Comparison of ENCODE assay signal across 23 mouse cellular contexts in the genomic region with DNA sequence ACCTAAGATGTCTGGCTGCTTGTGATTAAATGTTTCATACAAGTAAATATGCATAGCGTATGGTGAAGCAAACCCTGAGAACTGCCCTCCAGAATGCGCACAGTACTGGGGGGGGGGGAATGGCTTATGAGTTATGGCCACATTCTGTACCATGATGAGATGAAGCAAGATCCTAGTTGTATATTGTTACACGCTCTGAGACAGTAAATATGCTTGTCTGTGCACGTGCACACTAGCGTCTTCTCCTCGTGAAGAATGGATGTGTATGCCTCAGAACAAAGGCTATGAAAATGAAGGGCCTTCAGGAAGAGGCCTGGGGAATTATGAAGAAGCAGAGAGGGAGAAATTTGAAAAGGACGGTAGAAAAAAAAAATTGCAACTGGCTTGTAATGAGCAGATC. TPM values are rescaled to one million over a fixed set of nuclear protein-coding genes. Genes with fewer than 3 reads are reported as not detected.
DNase-seq lines count a peak whose midpoint lies in the region; ATAC-seq lines count a peak whose summit lies in the region.
"Had no signal": no experiment of that assay in that cellular context is flagged by ENCODE, and none has a peak within 500 bp of the region (broad histone marks: within the 10 kb centered on the region; RNA-seq: fewer than 3 reads in every experiment).

No protein-coding gene starts in this region.

- H3K9ac ChIP-seq in hindbrain, embryonic 16.5 days (ENCODE audit: low read depth, low read length), result no peak overlapping the region
- no peak overlapping the region for H3K9ac ChIP-seq in hindbrain, embryonic 13.5 days
- no peak overlapping the region for H3K9ac ChIP-seq in neural tube, embryonic 13.5 days
- H3K9ac ChIP-seq: embryonic facial prominence, embryonic 12.5 days; forebrain, embryonic 13.5 days had no signal

- no peak for DNase-seq in neural tube, embryonic 10.5 days (ENCODE audit: extremely low spot score, low spot score)
- no peak for DNase-seq in frontal cortex, postnatal 25 days (ENCODE audit: low spot score in 2 of 2)
- DNase-seq: adrenal gland, adult 8-10 months; adrenal gland, postnatal 14 days; adrenal gland, postnatal 36 days; B cell, adult 2 months; cerebellum, adult 11-12 months; cerebellum, adult 2 months; cerebellum, adult 9-10 months; cerebellum, postnatal 10 days; cerebellum, postnatal 25 days had no signal

- no peak overlapping the region for H3K27ac ChIP-seq in hindbrain, embryonic 16.5 days (ENCODE audit: low read depth, low read length)
- H3K27ac ChIP-seq in hindbrain, embryonic 13.5 days, result no peak overlapping the region
- H3K27ac ChIP-seq in neural tube, embryonic 13.5 days (replicated peaks), result 0 out of 2 replicates have a peak overlapping the region, but pooled peaks have one; percentile 42
- H3K27ac ChIP-seq: embryonic facial prominence, embryonic 10.5 days; embryonic facial prominence, embryonic 12.5 days; forebrain, embryonic 13.5 days had no signal

- no peaks in the 10 kb centered on the region for H3K4me1 ChIP-seq in hindbrain, embryonic 16.5 days (ENCODE audit: control insufficient read depth, insufficient read depth, low read depth, low read length)
- no peaks in the 10 kb centered on the region for H3K4me1 ChIP-seq in hindbrain, embryonic 13.5 days (replicated peaks)
- H3K4me1 ChIP-seq in neural tube, embryonic 13.5 days (replicated peaks), result no peaks in the 10 kb centered on the region
- H3K4me1 ChIP-seq: embryonic facial prominence, embryonic 12.5 days; forebrain, embryonic 13.5 days had no signal

- 74% methylated on average over 7 of the region's 7 CpGs for WGBS in hindbrain, embryonic 16.5 days
- 78% methylated on average over 7 of the region's 7 CpGs for WGBS in hindbrain, embryonic 13.5 days
- WGBS in neural tube, embryonic 13.5 days, result 75% methylated on average over 7 of the region's 7 CpGs

- H3K4me2 ChIP-seq in hindbrain, embryonic 16.5 days (ENCODE audit: low read length), result no peak overlapping the region
- no peak overlapping the region for H3K4me2 ChIP-seq in hindbrain, embryonic 13.5 days
- H3K4me2 ChIP-seq in neural tube, embryonic 13.5 days, result no peak overlapping the region
- H3K4me2 ChIP-seq: embryonic facial prominence, embryonic 12.5 days; forebrain, embryonic 13.5 days had no signal

- no peaks in the 10 kb centered on the region for H3K9me3 ChIP-seq in hindbrain, embryonic 16.5 days (ENCODE audit: control insufficient read depth, low read length)
- no peaks in the 10 kb centered on the region for H3K9me3 ChIP-seq in hindbrain, embryonic 13.5 days
- no peaks in the 10 kb centered on the region for H3K9me3 ChIP-seq in neural tube, embryonic 13.5 days
- H3K9me3 ChIP-seq: embryonic facial prominence, embryonic 10.5 days; embryonic facial prominence, embryonic 12.5 days; forebrain, embryonic 13.5 days had no signal

- no peak overlapping the region for H3K4me3 ChIP-seq in hindbrain, embryonic 16.5 days (ENCODE audit: low read length)
- H3K4me3 ChIP-seq in hindbrain, embryonic 13.5 days, result no peak overlapping the region
- no peak overlapping the region for H3K4me3 ChIP-seq in neural tube, embryonic 13.5 days
- H3K4me3 ChIP-seq: embryonic facial prominence, embryonic 10.5 days; embryonic facial prominence, embryonic 12.5 days; forebrain, embryonic 13.5 days had no signal

- no peaks in the 10 kb centered on the region for H3K27me3 ChIP-seq in hindbrain, embryonic 16.5 days (replicated peaks; ENCODE audit: control insufficient read depth, insufficient read depth, low read length)
- no peaks in the 10 kb centered on the region for H3K27me3 ChIP-seq in hindbrain, embryonic 13.5 days
- H3K27me3 ChIP-seq in neural tube, embryonic 13.5 days, result no peaks in the 10 kb centered on the region
- H3K27me3 ChIP-seq: CH12.LX; embryonic facial prominence, embryonic 12.5 days; forebrain, embryonic 13.5 days; Patski had no signal

- no peaks in the 10 kb centered on the region for H3K36me3 ChIP-seq in hindbrain, embryonic 16.5 days (ENCODE audit: control insufficient read depth, insufficient read depth, low read length)
- H3K36me3 ChIP-seq in hindbrain, embryonic 13.5 days, result no peaks in the 10 kb centered on the region
- no peaks in the 10 kb centered on the region for H3K36me3 ChIP-seq in neural tube, embryonic 13.5 days
- H3K36me3 ChIP-seq: embryonic facial prominence, embryonic 10.5 days; embryonic facial prominence, embryonic 12.5 days; G1E had no signal

- 0 out of 2 replicates have a peak, but pooled peaks have one; percentile 24 for ATAC-seq in hindbrain, embryonic 16.5 days
- ATAC-seq in hindbrain, embryonic 13.5 days (ENCODE audit: low FRiP score), result no peak
- ATAC-seq in neural tube, embryonic 13.5 days (ENCODE audit: low read depth), result 0 out of 2 replicates have a peak, but pooled peaks have one; percentile 36
- ATAC-seq: activated CD4-positive, CD25-positive, alpha-beta regulatory T cell, adult 4 months; CD4-positive, CD25-positive, alpha-beta regulatory T cell, adult 4 months; forebrain, embryonic 13.5 days; forebrain, embryonic 16.5 days; Patski had no signal

RNA-seq across cellular contexts. Expression of gene Palm2, which starts 48.4 kb away (rescaled TPM):
- 19.0 and 20.3 TPM in 2 replicates for polyA plus RNA-seq in hindbrain, embryonic 16.5 days (2015; fragmentation: Nextera tagmentation; extraction: Ambion mirVana)
- 7.7 and 8.4 TPM in 2 replicates for polyA plus RNA-seq in hindbrain, embryonic 13.5 days (2015; fragmentation: Nextera tagmentation; extraction: Ambion mirVana)
- polyA plus RNA-seq in neural tube, embryonic 13.5 days (2015; fragmentation: Nextera tagmentation; extraction: Ambion mirVana), result 7.8 and 9.0 TPM in 2 replicates
- polyA plus RNA-seq: activated CD4-positive, CD25-positive, alpha-beta regulatory T cell, adult 4 months; CD4-positive, CD25-positive, alpha-beta regulatory T cell, adult 4 months; G1E had no signal
